Mouse (Mus musculus): ENCODE results near the gene Map3k7. TPM values are rescaled to one million over a fixed set of nuclear protein-coding genes. Genes with fewer than 3 reads are reported as not detected.

Map3k7 gene
- polyA plus RNA-seq, 2 experiments = 42.1 to 56.4 TPM

- peak overlapping the region; percentile 81 for H3K4me2 ChIP-seq (replicated peaks; ENCODE audit: low read depth, low read length, severe bottlenecking)
- H3K4me1 ChIP-seq (ENCODE audit: control insufficient read depth, insufficient read depth, low read length) = no peaks in the 10 kb centered on the region; the same call in 1 of the 2 replicates
- H3K27me3 ChIP-seq (ENCODE audit: control insufficient read depth, insufficient read depth, low read length) = no peaks in the 10 kb centered on the region
- 73% methylated on average over 2 of the region's 2 CpGs for WGBS
- no peak for TF ChIP-seq POLR2A (IDR thresholded peaks at IDR 0.05; ENCODE audit: borderline replicate concordance, extremely low read depth, insufficient read depth, insufficient read length)
- no peak for ATAC-seq (ENCODE audit: low FRiP score, low read depth)
- H3K4me3 ChIP-seq (replicated peaks; ENCODE audit: low read length) = peak overlapping the region; percentile 84
- no peaks in the 10 kb centered on the region for H3K36me3 ChIP-seq (ENCODE audit: control insufficient read depth, insufficient read depth, low read length)
- H3K9ac ChIP-seq (ENCODE audit: low read depth, low read length, severe bottlenecking) = no peak overlapping the region
- no peaks in the 10 kb centered on the region for H3K9me3 ChIP-seq (ENCODE audit: control insufficient read depth, low read length)
- no peak for DNase-seq (ENCODE audit: low spot score)
- no peak overlapping the region for H3K27ac ChIP-seq (replicated peaks; ENCODE audit: low read depth, low read length)
These were observed 1.3 kb downstream of the Map3k7 start for GRCm38 (mm10) chr4:31965208-31965607.

GRCm38 (mm10) chr4:31971437-31971836 lies 7.5 kb downstream of the Map3k7 start:
- Histone ChIP-seq H3K9me3 (ENCODE audit: control insufficient read depth, low read length) (no peaks in the 10 kb centered on the region), H3K4me1 (ENCODE audit: control insufficient read depth, insufficient read depth, low read length) (0 out of 2 replicates have a peak, but pooled peaks cover 3% of the 10 kb centered on the region), H3K4me3 (replicated peaks; ENCODE audit: low read length) (no peak overlapping the region), H3K9ac (ENCODE audit: low read depth, low read length, severe bottlenecking) (no peak overlapping the region), H3K4me2 (replicated peaks; ENCODE audit: low read depth, low read length, severe bottlenecking) (no peak overlapping the region), H3K36me3 (ENCODE audit: control insufficient read depth, insufficient read depth, low read length) (0 out of 2 replicates have a peak, but pooled peaks cover 3% of the 10 kb centered on the region), H3K27ac (replicated peaks; ENCODE audit: low read depth, low read length) (no peak overlapping the region), H3K27me3 (ENCODE audit: control insufficient read depth, insufficient read depth, low read length) (no peaks in the 10 kb centered on the region)
- no peak for ATAC-seq (ENCODE audit: low FRiP score, low read depth)
- TF ChIP-seq POLR2A (IDR thresholded peaks at IDR 0.05; ENCODE audit: borderline replicate concordance, extremely low read depth, insufficient read depth, insufficient read length) = no peak
- DNase-seq (ENCODE audit: low spot score) = no peak
- WGBS = 93% methylated on average over 1 of the region's 1 CpGs

DNA sequence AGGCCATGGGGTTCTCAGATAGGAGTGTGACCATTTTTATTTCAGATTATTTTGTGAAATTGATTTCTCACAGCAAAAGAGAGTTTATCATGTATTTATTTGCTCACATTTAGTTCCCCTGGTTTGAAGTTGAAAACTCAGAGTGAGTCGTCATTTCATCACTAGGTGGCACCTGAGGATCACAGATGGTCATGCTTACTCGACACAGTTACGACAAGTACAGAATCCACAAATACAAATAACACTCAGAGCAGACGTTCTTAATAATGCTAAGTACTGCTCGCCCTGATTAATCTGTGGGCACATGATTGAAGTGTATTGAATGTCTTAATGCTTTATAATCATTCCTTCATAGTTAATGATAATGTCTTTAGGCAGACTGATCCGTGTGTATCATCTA lies 8.3 kb downstream of the Map3k7 start:
- whole genome bisulfite sequencing = 58% methylated on average over 6 of the region's 6 CpGs
- H3K4me1 ChIP-seq (ENCODE audit: control insufficient read depth, insufficient read depth, low read length) = 0 out of 2 replicates have a peak, but pooled peaks cover 3% of the 10 kb centered on the region
- H3K36me3 ChIP-seq (ENCODE audit: control insufficient read depth, insufficient read depth, low read length) = peaks cover 10% of the 10 kb centered on the region
- no peak for DNase-seq (ENCODE audit: low spot score)
- no peak overlapping the region for H3K4me2 ChIP-seq (replicated peaks; ENCODE audit: low read depth, low read length, severe bottlenecking)
- no peak for TF ChIP-seq POLR2A (IDR thresholded peaks at IDR 0.05; ENCODE audit: borderline replicate concordance, extremely low read depth, insufficient read depth, insufficient read length)
- H3K9ac ChIP-seq (ENCODE audit: low read depth, low read length, severe bottlenecking) = no peak overlapping the region
- H3K9me3 ChIP-seq (ENCODE audit: control insufficient read depth, low read length) = no peaks in the 10 kb centered on the region
- H3K27me3 ChIP-seq (ENCODE audit: control insufficient read depth, insufficient read depth, low read length) = no peaks in the 10 kb centered on the region
- ATAC-seq (ENCODE audit: low FRiP score, low read depth) = no peak
- no peak overlapping the region for H3K4me3 ChIP-seq (replicated peaks; ENCODE audit: low read length)
- H3K27ac ChIP-seq (replicated peaks; ENCODE audit: low read depth, low read length) = no peak overlapping the region

- H3K9me3 ChIP-seq (ENCODE audit: control insufficient read depth, low read length) = no peaks in the 10 kb centered on the region
- no peaks in the 10 kb centered on the region for H3K27me3 ChIP-seq (ENCODE audit: control insufficient read depth, insufficient read depth, low read length)
- H3K4me1 ChIP-seq (ENCODE audit: control insufficient read depth, insufficient read depth, low read length) = 0 out of 2 replicates have a peak, but pooled peaks cover 3% of the 10 kb centered on the region
- no peak overlapping the region for H3K4me2 ChIP-seq (replicated peaks; ENCODE audit: low read depth, low read length, severe bottlenecking)
- no peak overlapping the region for H3K4me3 ChIP-seq (replicated peaks; ENCODE audit: low read length)
- H3K9ac ChIP-seq (ENCODE audit: low read depth, low read length, severe bottlenecking) = no peak overlapping the region
- no peak for TF ChIP-seq POLR2A (IDR thresholded peaks at IDR 0.05; ENCODE audit: borderline replicate concordance, extremely low read depth, insufficient read depth, insufficient read length)
- H3K27ac ChIP-seq (replicated peaks; ENCODE audit: low read depth, low read length) = no peak overlapping the region
- 77% methylated on average over 3 of the region's 3 CpGs for WGBS
- ATAC-seq (ENCODE audit: low FRiP score, low read depth) (no peak), DNase-seq (ENCODE audit: low spot score) (no peak)
- peaks cover 36% of the 10 kb centered on the region for H3K36me3 ChIP-seq (ENCODE audit: control insufficient read depth, insufficient read depth, low read length)
These were observed 11.5 kb downstream of the Map3k7 start for GRCm38 (mm10) chr4:31975260-31975950.

- DNase-seq (ENCODE audit: low spot score) (no peak), ATAC-seq (ENCODE audit: low FRiP score, low read depth) (no peak)
- peaks cover 68% of the 10 kb centered on the region for H3K36me3 ChIP-seq (ENCODE audit: control insufficient read depth, insufficient read depth, low read length)
- TF ChIP-seq POLR2A (IDR thresholded peaks at IDR 0.05; ENCODE audit: borderline replicate concordance, extremely low read depth, insufficient read depth, insufficient read length) = no peak
- H3K4me1 ChIP-seq (ENCODE audit: control insufficient read depth, insufficient read depth, low read length) = no peaks in the 10 kb centered on the region
- no peak overlapping the region for H3K4me3 ChIP-seq (replicated peaks; ENCODE audit: low read length)
- H3K27ac ChIP-seq (replicated peaks; ENCODE audit: low read depth, low read length) = no peak overlapping the region
- H3K27me3 ChIP-seq (ENCODE audit: control insufficient read depth, insufficient read depth, low read length) = no peaks in the 10 kb centered on the region
- no peak overlapping the region for H3K9ac ChIP-seq (ENCODE audit: low read depth, low read length, severe bottlenecking)
- WGBS = 92% methylated on average over 8 of the region's 8 CpGs
- H3K4me2 ChIP-seq (replicated peaks; ENCODE audit: low read depth, low read length, severe bottlenecking) = no peak overlapping the region
- no peaks in the 10 kb centered on the region for H3K9me3 ChIP-seq (ENCODE audit: control insufficient read depth, low read length)
These were observed 18.0 kb downstream of the Map3k7 start for GRCm38 (mm10) chr4:31981863-31982262.

Data from limb, embryonic 14.5 days (tissue).